Mouse (Mus musculus) hindbrain, embryonic 10.5 days (tissue): ENCODE measurements around the gene Rcor1. TPM values are rescaled to one million over a fixed set of nuclear protein-coding genes. Genes with fewer than 3 reads are reported as not detected.

Source experiments
- DNase-seq: peaks from one replicate; pipeline ENCODE4 v3.0.0-alpha.2; 2017; ENCODE audit warnings: low spot score
- H3K27ac ChIP-seq: fragments of 300-500 bp; sonication (generic); 2 replicates; pipeline ENCODE4 v1.5.1; 2016; ENCODE audit warnings: mild to moderate bottlenecking, moderate library complexity
- H3K27me3 ChIP-seq: fragments of 300-500 bp; sonication (generic); 2 replicates; pipeline ENCODE4 v1.6.1; 2016; ENCODE audit warnings: mild to moderate bottlenecking; ENCODE audit not compliant: poor library complexity, insufficient read depth, severe bottlenecking
- H3K36me3 ChIP-seq: fragments of 300-500 bp; sonication (generic); 2 replicates; pipeline ENCODE4 v1.6.1; 2016; ENCODE audit warnings: mild to moderate bottlenecking, moderate library complexity
- H3K4me1 ChIP-seq: fragments of 300-500 bp; sonication (generic); replicated peaks from 2 replicates; pipeline ENCODE4 v1.6.1; 2016; ENCODE audit warnings: mild to moderate bottlenecking
- H3K4me3 ChIP-seq: fragments of 300-500 bp; sonication (generic); 2 replicates; pipeline ENCODE4 v1.5.1; 2016; ENCODE audit warnings: mild to moderate bottlenecking, moderate library complexity
- H3K9me3 ChIP-seq: fragments of 300-500 bp; sonication (generic); 2 replicates; pipeline ENCODE4 v1.6.1; 2016; ENCODE audit warnings: mild to moderate bottlenecking, moderate library complexity
- WGBS: fragments of 180-500 bp; shearing (Covaris S2); methylation state at CpG from one replicate; pipeline ENCODE4 v1.1.7; 2016; 5-methylcytosine and 5-hydroxymethylcytosine counted together
- polyA plus RNA-seq: library from polyadenylated mRNA; unstranded; fragments of >200 nt; fragmentation: Nextera tagmentation; extraction: Ambion mirVana; gene quantifications from 2 replicates; pipeline ENCODE4 v1.2.1, GENCODE M21; 2016

Gene Rcor1
- 5.0 and 6.6 TPM in 2 replicates for polyA plus RNA-seq

DNA sequence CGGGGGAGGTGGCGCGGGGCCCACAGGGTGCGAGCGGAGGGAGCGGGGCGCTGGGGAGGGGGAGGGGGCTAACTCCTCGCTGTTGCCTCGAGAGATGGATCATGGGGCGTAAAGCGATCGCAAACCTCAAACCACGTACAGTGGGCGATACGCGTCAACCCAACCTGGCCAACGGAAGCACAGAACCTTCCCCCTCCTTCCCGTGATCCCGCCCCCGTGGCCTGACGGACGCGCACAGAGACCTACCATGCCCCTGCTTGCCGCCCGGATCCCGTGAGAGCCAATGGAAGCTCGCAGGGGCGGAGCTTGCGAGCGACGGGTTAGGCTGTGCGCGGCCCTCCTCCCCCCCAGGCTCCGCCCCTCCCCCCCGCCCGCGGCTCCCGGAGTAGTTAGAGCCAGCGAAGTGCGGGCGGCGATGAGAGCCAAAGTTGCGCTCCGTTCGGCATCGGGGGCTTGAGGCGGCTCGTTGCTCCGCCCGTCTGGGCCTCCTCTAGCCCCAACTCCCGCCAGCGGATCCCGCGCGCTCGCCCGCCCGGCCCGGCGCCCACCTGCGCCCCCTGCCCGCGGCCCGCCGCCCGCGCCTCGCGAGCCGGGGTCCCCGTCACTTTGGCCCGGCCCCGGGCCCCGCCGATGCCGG, at the start of gene Rcor1:
Rcor1 (plus strand) TSS at position 376 of the 637 bp plus-strand sequence.
- H3K9me3 ChIP-seq, result no peaks in the 10 kb centered on the region
- DNase-seq, result peak; percentile 100
- peak within 1 kb of the TSS; percentile 100 for H3K27ac ChIP-seq
- WGBS, result under 1% methylated on average over 63 of the region's 76 CpGs
- peaks cover 42% of the 10 kb centered on the region for H3K4me1 ChIP-seq
- H3K4me3 ChIP-seq, result peak within 1 kb of the TSS; percentile 98
- no peaks in the 10 kb centered on the region for H3K27me3 ChIP-seq
- H3K36me3 ChIP-seq, result peaks cover 20% of the 10 kb centered on the region

DNA sequence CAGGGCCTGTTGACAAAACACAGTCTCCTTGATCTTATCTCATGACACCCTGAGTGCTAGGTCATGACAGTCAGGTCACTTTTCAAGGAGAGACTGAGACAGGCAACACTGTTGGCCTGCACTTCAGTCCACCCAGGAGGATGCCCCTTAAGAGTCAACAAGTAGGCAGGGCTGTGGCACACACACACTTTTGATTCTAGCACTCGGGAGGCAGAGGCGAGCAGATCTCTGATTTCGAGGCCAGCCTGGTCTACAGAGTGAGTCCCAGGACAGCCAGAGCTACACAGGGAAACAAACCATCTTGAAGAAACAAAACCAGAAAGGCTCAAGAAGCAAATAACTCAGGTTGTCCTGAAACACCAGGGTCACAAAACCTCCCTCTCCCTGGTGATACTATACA, 49.7 kb upstream of the Rcor1 start:
- no peak for DNase-seq
- WGBS, result 96% methylated on average over 3 of the region's 3 CpGs
- Histone ChIP-seq H3K36me3 (no peaks in the 10 kb centered on the region), H3K27ac (no peak overlapping the region), H3K4me3 (no peak overlapping the region), H3K27me3 (no peaks in the 10 kb centered on the region; the same call in 1 of the 2 replicates), H3K4me1 (peaks cover 24% of the 10 kb centered on the region), H3K9me3 (no peaks in the 10 kb centered on the region)

DNA sequence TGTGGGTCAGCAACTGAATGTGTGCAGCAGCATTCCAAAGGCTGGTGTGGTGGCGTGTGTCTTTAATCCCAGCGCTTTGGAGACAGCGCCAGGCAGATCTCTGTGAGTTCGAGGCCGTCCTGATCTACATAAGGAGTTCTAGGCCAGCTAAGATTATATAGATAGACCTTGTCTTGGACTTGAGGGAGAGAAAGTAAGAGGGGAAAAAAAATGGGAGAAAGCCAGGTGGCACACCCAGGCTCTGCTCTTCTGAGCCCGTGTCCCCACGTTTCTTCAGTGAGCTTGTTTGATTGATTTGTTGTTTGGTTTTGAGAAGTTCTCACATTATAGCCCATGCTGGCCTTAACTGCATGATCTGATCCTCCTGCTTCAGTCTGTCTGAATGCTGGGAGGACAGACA, 48.7 kb upstream of the Rcor1 start:
- no peaks in the 10 kb centered on the region for H3K27me3 ChIP-seq
- no peak overlapping the region for H3K4me3 ChIP-seq
- H3K9me3 ChIP-seq, result no peaks in the 10 kb centered on the region
- peaks cover 23% of the 10 kb centered on the region for H3K4me1 ChIP-seq
- no peak overlapping the region for H3K27ac ChIP-seq
- H3K36me3 ChIP-seq, result no peaks in the 10 kb centered on the region
- DNase-seq, result no peak
- 92% methylated on average over 7 of the region's 7 CpGs for WGBS

DNA sequence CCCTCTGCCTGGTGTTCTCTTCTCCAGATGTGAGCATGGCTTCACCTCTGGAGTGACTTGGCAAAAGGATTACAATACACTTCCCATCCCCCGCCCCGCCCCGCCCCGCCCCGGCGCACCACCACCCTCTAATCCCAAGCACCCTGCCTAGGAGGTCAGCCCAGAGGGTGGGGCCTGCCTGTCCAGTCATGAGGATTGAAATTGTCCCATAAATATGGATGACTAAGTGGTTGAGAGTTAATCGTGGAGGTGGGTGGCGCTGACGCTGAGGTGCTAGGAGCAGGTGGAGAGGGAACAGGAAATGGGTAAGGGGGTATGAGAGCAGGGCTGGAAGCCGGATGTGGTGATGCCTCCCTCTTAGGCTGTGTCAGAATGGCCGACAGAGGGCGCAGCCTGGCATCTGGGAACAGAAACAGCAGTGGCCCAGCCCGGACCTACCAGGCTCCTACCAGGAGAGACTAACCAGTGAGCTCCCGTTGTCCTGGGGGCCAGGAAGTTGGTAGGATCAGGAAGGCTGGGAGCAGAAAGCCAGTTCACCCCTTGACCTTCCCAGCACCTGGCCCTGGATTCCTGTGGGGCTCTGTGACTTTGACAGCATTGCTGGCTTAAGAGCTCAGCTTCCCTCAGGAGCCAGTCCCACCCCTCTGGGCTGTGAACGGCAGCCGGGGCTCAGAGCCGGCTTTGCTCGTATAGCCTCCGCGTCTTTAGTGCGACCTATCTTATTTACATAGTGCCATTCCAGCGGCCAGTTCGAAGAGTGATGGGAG, 47.6 kb upstream of the Rcor1 start:
- Histone ChIP-seq H3K9me3 (no peaks in the 10 kb centered on the region), H3K36me3 (no peaks in the 10 kb centered on the region), H3K4me1 (peaks cover 23% of the 10 kb centered on the region), H3K27me3 (no peaks in the 10 kb centered on the region), H3K4me3 (peak overlapping the region; percentile 62), H3K27ac (peak overlapping the region; percentile 94)
- peak; percentile 88 for DNase-seq
- WGBS, result 3% methylated on average over 23 of the region's 23 CpGs

DNA sequence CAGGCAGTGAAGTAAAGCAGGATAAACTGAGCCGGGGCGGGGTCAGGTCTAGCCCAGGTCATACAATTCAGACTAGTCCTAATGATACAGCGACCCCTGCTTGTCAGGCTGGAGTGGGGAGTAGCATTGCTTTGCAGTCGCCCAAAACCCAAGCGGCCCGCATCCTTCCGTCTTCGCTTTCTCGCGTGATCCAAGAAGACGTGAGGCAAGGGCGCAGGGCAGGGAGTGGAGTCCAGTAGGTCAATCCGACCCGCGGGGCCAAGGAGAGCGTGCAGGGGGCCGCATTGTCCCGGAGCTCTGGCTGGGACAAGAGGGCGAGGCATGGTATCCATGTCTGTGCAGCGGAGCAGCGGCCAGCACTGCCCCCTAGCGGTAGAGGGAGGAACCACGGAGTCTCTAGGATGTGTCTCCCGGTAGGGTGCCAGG, 47.0 kb upstream of the Rcor1 start:
- no peaks in the 10 kb centered on the region for H3K36me3 ChIP-seq
- H3K4me3 ChIP-seq, result peak overlapping the region; percentile 62
- peak overlapping the region; percentile 94 for H3K27ac ChIP-seq
- under 1% methylated on average over 24 of the region's 24 CpGs for WGBS
- H3K4me1 ChIP-seq, result peaks cover 23% of the 10 kb centered on the region
- H3K9me3 ChIP-seq, result no peaks in the 10 kb centered on the region
- no peaks in the 10 kb centered on the region for H3K27me3 ChIP-seq
- peak; percentile 94 for DNase-seq

DNA sequence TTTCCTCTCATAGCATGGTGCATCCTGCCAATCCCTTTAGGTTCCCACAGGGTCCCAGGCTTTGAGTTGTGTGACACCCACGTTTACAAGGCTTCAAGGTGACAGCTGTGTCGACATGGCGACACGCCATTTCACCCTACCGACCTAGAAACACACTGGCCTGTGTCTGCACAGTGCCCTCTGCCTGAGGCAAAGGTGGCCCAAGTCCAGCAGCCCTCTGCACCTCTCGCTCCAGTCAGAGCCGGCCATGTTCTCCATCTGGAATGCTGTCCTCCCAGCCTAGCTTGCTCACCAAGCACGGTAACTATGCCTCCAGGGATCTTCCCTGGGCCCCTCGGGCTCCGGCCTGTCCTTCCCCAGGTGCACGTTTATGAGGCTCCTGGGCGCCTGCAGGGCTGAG, 46.4 kb upstream of the Rcor1 start:
- Histone ChIP-seq H3K4me1 (peaks cover 23% of the 10 kb centered on the region), H3K27ac (peak overlapping the region; percentile 94), H3K36me3 (no peaks in the 10 kb centered on the region), H3K9me3 (peaks cover 2% of the 10 kb centered on the region; the same call in 1 of the 2 replicates), H3K27me3 (no peaks in the 10 kb centered on the region), H3K4me3 (peak overlapping the region; percentile 62)
- no peak for DNase-seq
- 84% methylated on average over 12 of the region's 12 CpGs for WGBS

DNA sequence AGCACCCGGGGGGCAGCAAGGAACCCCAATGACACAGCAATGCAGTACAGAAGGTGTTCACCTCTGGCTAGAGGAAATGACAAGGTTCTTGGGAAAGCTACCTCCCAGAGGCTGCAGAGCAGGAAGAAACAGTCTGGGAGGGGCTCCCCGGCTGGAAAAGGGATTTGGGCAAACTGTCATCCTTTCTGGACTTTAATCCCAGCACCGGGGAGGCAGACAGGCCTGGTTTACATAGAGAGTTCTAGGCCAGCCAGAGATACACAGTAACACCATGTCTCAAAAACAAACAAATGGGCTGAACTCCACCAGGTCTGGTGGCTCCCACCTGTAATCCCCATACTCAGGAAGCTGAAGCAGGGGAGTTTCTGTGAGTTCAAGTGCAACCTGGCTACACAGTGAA, 45.9 kb upstream of the Rcor1 start:
- 92% methylated on average over 3 of the region's 3 CpGs for WGBS
- no peak overlapping the region for H3K4me3 ChIP-seq
- H3K27ac ChIP-seq, result no peak overlapping the region
- peaks cover 6% of the 10 kb centered on the region; the same call in 1 of the 2 replicates for H3K9me3 ChIP-seq
- H3K36me3 ChIP-seq, result no peaks in the 10 kb centered on the region
- DNase-seq, result no peak
- H3K4me1 ChIP-seq, result peaks cover 23% of the 10 kb centered on the region
- H3K27me3 ChIP-seq, result no peaks in the 10 kb centered on the region

DNA sequence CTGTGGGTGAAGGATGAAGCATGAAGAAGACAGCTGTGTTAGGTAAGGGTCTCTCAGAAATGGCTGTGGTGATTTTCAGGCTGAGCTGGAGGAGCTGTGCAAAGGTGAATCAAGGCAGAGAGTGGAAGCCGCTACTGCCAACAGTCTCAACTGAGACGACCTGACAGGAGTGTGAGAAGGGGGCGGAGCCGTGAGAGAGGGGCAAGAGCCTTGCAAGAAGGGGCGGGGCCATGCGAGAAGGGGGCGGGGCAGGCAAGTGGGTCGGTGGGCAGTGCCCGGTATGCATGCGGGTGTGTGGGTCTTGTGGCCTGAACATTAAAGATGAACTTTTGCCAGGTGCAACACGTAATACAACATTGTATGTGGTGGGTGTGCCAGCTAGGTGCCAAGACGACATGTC, 44.5 kb upstream of the Rcor1 start:
- Histone ChIP-seq H3K9me3 (peaks cover 11% of the 10 kb centered on the region; the same call in 1 of the 2 replicates), H3K27ac (no peak overlapping the region), H3K4me3 (no peak overlapping the region), H3K4me1 (peaks cover 23% of the 10 kb centered on the region), H3K36me3 (no peaks in the 10 kb centered on the region), H3K27me3 (no peaks in the 10 kb centered on the region)
- 43% methylated on average over 12 of the region's 12 CpGs for WGBS
- no peak for DNase-seq

DNA sequence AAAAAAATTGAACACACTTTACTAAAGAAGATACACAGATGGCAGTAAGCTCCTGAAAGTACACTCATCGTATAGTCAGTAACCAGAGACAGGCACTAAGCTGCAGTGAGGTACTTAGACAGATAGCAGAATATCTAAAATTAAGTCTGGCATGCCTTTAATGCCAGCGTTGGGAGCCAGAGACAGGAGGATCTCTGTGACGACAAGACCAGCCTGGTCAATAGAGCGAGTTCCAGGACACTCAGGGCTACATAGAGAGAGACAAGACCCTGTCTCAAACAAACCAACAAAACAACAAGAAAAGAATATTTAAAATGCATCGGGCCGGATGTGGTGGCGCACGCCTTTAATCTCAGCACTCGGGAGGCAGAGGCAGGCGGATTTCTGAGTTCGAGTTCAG, 41.1 kb upstream of the Rcor1 start:
- DNase-seq, result no peak
- Histone ChIP-seq H3K27me3 (no peaks in the 10 kb centered on the region), H3K36me3 (no peaks in the 10 kb centered on the region), H3K27ac (no peak overlapping the region), H3K4me3 (no peak overlapping the region), H3K4me1 (0 out of 2 replicates have a peak, but pooled peaks cover 5% of the 10 kb centered on the region), H3K9me3 (peaks cover 11% of the 10 kb centered on the region; the same call in 1 of the 2 replicates)
- 97% methylated on average over 11 of the region's 11 CpGs for WGBS

DNA sequence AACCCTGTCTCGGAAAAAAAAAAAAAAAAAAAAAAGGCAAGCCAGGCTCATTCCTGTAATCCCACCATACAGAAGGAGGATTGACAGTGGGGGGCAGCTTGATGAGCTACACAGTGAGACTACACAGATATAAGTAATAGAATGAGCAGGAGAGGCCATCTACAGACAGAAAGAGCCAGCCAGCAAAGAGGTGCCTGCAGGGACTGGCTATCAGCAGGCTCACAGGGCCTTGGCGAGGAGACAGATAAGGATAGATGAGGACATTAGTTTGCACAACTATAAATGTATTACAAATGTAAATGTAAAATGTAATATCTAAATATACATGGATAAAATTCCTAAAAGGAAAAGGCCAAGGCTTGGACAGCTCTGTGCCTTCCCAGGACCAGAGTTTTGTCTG, 39.3 kb upstream of the Rcor1 start:
- no peak for DNase-seq
- 85% methylated on average over 2 of the region's 2 CpGs for WGBS

DNA sequence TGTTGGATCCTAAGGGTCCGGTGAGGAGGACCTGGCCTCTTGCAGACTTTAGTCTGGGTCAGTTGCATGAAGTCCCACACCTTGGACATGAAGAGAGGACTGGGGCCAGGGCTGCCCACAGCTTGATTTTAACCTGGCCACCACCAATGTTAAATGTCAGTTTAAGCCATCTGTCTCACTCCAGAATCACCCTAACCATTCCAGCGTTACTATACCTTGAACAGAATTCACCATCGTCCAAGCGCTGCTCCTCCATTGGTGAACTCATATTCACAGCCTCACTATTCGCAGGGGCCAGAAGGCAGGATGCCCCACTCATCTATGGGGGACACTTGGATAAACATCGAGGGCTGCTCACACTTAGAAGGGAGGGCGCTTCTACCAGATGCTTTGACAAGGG, 38.2 kb upstream of the Rcor1 start:
- Histone ChIP-seq H3K36me3 (no peaks in the 10 kb centered on the region), H3K4me3 (no peak overlapping the region), H3K27ac (no peak overlapping the region), H3K4me1 (0 out of 2 replicates have a peak, but pooled peaks cover 6% of the 10 kb centered on the region), H3K27me3 (no peaks in the 10 kb centered on the region), H3K9me3 (peaks cover 11% of the 10 kb centered on the region; the same call in 1 of the 2 replicates)
- WGBS, result 92% methylated on average over 7 of the region's 7 CpGs
- DNase-seq, result no peak

More for the DNA sequence above, 39.3 kb upstream of the Rcor1 start:
- Histone ChIP-seq H3K36me3 (no peaks in the 10 kb centered on the region), H3K4me3 (no peak overlapping the region), H3K27ac (no peak overlapping the region), H3K4me1 (0 out of 2 replicates have a peak, but pooled peaks cover under 1% of the 10 kb centered on the region), H3K27me3 (no peaks in the 10 kb centered on the region), H3K9me3 (peaks cover 11% of the 10 kb centered on the region; the same call in 1 of the 2 replicates)

DNA sequence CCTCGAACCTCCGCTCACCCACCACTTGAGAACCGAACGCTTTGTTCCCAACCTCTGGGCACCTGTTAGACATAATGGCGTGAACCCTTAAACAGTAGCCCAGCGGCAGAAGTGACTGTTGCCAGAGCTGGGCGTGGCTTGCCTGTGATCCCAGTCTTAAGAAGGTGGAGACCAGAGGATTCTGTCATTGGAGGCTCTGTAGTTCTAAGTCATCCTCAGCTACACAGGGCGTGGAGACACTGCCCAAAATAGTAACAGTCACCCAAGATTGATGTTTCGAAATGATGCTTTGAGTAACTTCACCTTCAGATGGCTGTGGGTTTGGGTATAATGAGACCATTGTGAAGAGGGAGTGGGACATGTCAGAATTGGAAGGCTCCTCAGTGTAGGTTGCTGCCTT, 35.0 kb upstream of the Rcor1 start:
- H3K4me3 ChIP-seq, result no peak overlapping the region

DNA sequence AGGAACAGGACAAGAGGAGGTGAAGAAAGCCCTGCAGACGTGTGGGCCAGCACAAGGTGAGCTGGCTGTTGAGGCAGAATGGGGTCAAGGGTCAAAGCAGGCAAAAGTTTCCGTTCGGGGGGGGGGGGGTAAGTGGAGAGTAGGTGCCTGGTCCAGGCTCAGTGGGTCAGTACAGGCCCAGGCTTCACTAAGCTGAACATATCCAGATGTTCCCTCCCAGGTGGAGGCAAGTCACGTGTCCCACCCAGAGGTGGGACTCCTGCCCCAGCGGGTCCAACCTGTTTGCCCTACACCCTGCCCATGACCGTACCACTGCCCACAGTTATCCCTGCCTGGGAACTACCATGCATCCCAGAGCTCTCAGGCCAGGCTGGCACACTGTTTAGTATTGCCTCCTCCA, 33.3 kb upstream of the Rcor1 start:
- no peak for DNase-seq
- 70% methylated on average over 6 of the region's 6 CpGs for WGBS
- Histone ChIP-seq H3K9me3 (no peaks in the 10 kb centered on the region), H3K27ac (peak overlapping the region; percentile 64), H3K4me1 (peaks cover 39% of the 10 kb centered on the region), H3K27me3 (no peaks in the 10 kb centered on the region), H3K36me3 (no peaks in the 10 kb centered on the region), H3K4me3 (no peak overlapping the region)

More for the DNA sequence above, 35.0 kb upstream of the Rcor1 start:
- Histone ChIP-seq H3K9me3 (no peaks in the 10 kb centered on the region), H3K27ac (no peak overlapping the region), H3K4me1 (peaks cover 37% of the 10 kb centered on the region), H3K36me3 (no peaks in the 10 kb centered on the region), H3K27me3 (no peaks in the 10 kb centered on the region)
- 85% methylated on average over 9 of the region's 9 CpGs for WGBS
- no peak for DNase-seq
